Mouse (Mus musculus) heart, embryonic 16.5 days (tissue): ENCODE measurements around the gene Tas2r119. TPM values are rescaled to one million over a fixed set of nuclear protein-coding genes. Genes with fewer than 3 reads are reported as not detected.

Experiments
- ATAC-seq: fragments of 200-750 bp; cut with Nextera tagmentation; replicated peaks from 2 replicates; pipeline ENCODE4 v1.8.0; 2017; ENCODE audit warnings: moderate number of reproducible peaks; ENCODE audit not compliant: insufficient read depth, low FRiP score; ENCODE audit errors: extremely low read depth
- H3K27ac ChIP-seq: fragments of 300-500 bp; sonication (generic); 2 replicates; pipeline ENCODE4 v1.5.1; 2014; ENCODE audit warnings: mild to moderate bottlenecking, low read length, control low read depth, moderate library complexity
- H3K27me3 ChIP-seq: fragments of 300-500 bp; sonication (generic); 2 replicates; pipeline ENCODE4 v1.6.1; 2014; ENCODE audit warnings: low read length, mixed read lengths; ENCODE audit not compliant: control insufficient read depth, insufficient read depth
- H3K36me3 ChIP-seq: fragments of 300-500 bp; sonication (generic); 2 replicates; pipeline ENCODE4 v1.6.1; 2014; ENCODE audit not compliant: control insufficient read depth, insufficient read depth
- H3K4me1 ChIP-seq: fragments of 300-500 bp; sonication (generic); 2 replicates; pipeline ENCODE4 v1.6.1; 2014; ENCODE audit warnings: low read length, mixed read lengths; ENCODE audit not compliant: control insufficient read depth, insufficient read depth
- H3K4me2 ChIP-seq: fragments of 300-500 bp; sonication (generic); 2 replicates; pipeline ENCODE4 v1.6.1; 2014; ENCODE audit warnings: low read depth, mild to moderate bottlenecking, control low read depth, low read length
- H3K4me3 ChIP-seq: fragments of 300-500 bp; sonication (generic); 2 replicates; pipeline ENCODE4 v1.5.1; 2014; ENCODE audit warnings: mild to moderate bottlenecking, control low read depth, low read length
- H3K9ac ChIP-seq: fragments of 300-500 bp; sonication (generic); 2 replicates; pipeline ENCODE4 v1.6.1; 2014; ENCODE audit warnings: low read length, control low read depth
- H3K9me3 ChIP-seq: fragments of 300-500 bp; sonication (generic); replicated peaks from 2 replicates; pipeline ENCODE4 v1.6.1; 2016; ENCODE audit warnings: low read length; ENCODE audit not compliant: control insufficient read depth
- WGBS: fragments of 180-500 bp; shearing (Covaris S2); extraction: QIAGEN DNeasy Blood & Tissue Kit; methylation state at CpG from one replicate; pipeline ENCODE4 v1.1.7; 2014; 5-methylcytosine and 5-hydroxymethylcytosine counted together
- polyA plus RNA-seq: library from polyadenylated mRNA; unstranded; fragments of >200 nt; fragmentation: Nextera tagmentation; extraction: Ambion mirVana; gene quantifications from 2 replicates; pipeline ENCODE4 v1.2.1, GENCODE M21; 2015

Gene Tas2r119
- polyA plus RNA-seq, 1 experiment from 2014 or later = not detected

GRCm38 (mm10) chr15:32172175-32172987 lies 4.7 kb upstream of the Tas2r119 start:
- no peaks in the 10 kb centered on the region for H3K4me1 ChIP-seq
- WGBS = 72% methylated on average over 9 of the region's 9 CpGs
- no peaks in the 10 kb centered on the region for H3K36me3 ChIP-seq
- no peaks in the 10 kb centered on the region for H3K9me3 ChIP-seq
- no peaks in the 10 kb centered on the region for H3K27me3 ChIP-seq
- no peak overlapping the region for H3K9ac ChIP-seq
- ATAC-seq = no peak
- H3K27ac ChIP-seq = no peak overlapping the region
- H3K4me2 ChIP-seq = no peak overlapping the region
- H3K4me3 ChIP-seq = no peak overlapping the region

DNA sequence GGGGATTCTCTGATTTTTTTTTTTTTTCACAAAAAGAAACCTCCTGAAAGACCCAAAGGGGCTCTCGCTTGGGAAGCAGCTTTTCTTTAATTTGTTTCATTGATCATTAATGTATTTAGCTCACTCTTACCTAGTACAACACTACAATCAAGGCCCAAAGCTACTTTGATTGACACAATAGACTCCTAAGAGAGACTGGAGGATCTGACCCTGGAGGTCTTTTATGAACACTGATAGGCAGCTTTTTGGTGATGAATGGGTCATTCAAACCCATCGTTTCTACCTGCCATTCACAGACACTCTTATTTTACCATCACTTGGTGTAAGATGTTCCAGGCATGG lies 4.1 kb upstream of the Tas2r119 start:
- H3K36me3 ChIP-seq = no peaks in the 10 kb centered on the region
- no peak overlapping the region for H3K4me2 ChIP-seq
- 82% methylated on average over 2 of the region's 2 CpGs for WGBS
- H3K27me3 ChIP-seq = no peaks in the 10 kb centered on the region
- no peaks in the 10 kb centered on the region for H3K4me1 ChIP-seq
- no peak overlapping the region for H3K4me3 ChIP-seq
- no peak overlapping the region for H3K27ac ChIP-seq
- H3K9ac ChIP-seq = no peak overlapping the region
- no peak for ATAC-seq
- H3K9me3 ChIP-seq = no peaks in the 10 kb centered on the region

- WGBS = 80% methylated on average over 1 of the region's 1 CpGs
- Histone ChIP-seq H3K36me3 (no peaks in the 10 kb centered on the region), H3K27ac (no peak overlapping the region), H3K9ac (no peak overlapping the region), H3K9me3 (no peaks in the 10 kb centered on the region), H3K4me1 (no peaks in the 10 kb centered on the region), H3K27me3 (no peaks in the 10 kb centered on the region), H3K4me3 (no peak overlapping the region), H3K4me2 (no peak overlapping the region)
- no peak for ATAC-seq
These were observed 3.1 kb downstream of the Tas2r119 start for GRCm38 (mm10) chr15:32180010-32180725.

- H3K27me3 ChIP-seq = no peaks in the 10 kb centered on the region
- no peak overlapping the region for H3K4me3 ChIP-seq
- H3K4me2 ChIP-seq = no peak overlapping the region
- no peak for ATAC-seq
- WGBS = 91% methylated on average over 1 of the region's 1 CpGs
- no peak overlapping the region for H3K9ac ChIP-seq
- H3K36me3 ChIP-seq = no peaks in the 10 kb centered on the region
- H3K27ac ChIP-seq = no peak overlapping the region
- no peaks in the 10 kb centered on the region for H3K9me3 ChIP-seq
- no peaks in the 10 kb centered on the region for H3K4me1 ChIP-seq
These were observed 4.9 kb downstream of the Tas2r119 start for GRCm38 (mm10) chr15:32182026-32182425.

DNA sequence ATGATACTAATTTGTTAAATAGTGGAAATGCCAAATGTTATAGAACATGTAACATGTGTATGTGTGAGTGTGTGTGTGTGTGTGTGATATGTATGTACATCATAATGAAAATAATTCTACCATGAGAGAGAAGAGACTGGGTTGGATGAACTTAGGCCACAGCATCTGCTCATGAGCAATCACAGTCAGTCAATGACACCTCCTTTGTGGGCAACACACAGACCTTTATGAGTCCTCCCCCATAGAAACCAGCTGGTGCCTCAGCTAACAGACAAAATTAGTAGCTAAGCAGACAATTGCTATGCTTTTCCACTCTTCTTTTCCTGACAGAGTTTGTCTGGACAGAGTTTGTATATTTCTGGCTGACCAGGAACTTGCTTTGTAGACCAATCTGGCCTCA lies 7.9 kb downstream of the Tas2r119 start:
- H3K27me3 ChIP-seq = no peaks in the 10 kb centered on the region
- no peak overlapping the region for H3K9ac ChIP-seq
- H3K4me1 ChIP-seq = no peaks in the 10 kb centered on the region
- ATAC-seq = no peak
- H3K27ac ChIP-seq = no peak overlapping the region
- no peaks in the 10 kb centered on the region for H3K36me3 ChIP-seq
- H3K9me3 ChIP-seq = no peaks in the 10 kb centered on the region
- no peak overlapping the region for H3K4me3 ChIP-seq
- H3K4me2 ChIP-seq = no peak overlapping the region

- Histone ChIP-seq H3K36me3 (no peaks in the 10 kb centered on the region), H3K27ac (no peak overlapping the region), H3K9me3 (no peaks in the 10 kb centered on the region), H3K4me2 (no peak overlapping the region), H3K9ac (no peak overlapping the region), H3K27me3 (no peaks in the 10 kb centered on the region), H3K4me3 (no peak overlapping the region), H3K4me1 (no peaks in the 10 kb centered on the region)
- ATAC-seq = no peak
- WGBS = 56% methylated on average over 3 of the region's 3 CpGs
These were observed 12.8 kb downstream of the Tas2r119 start for GRCm38 (mm10) chr15:32189879-32190278.

- H3K4me1 ChIP-seq = no peaks in the 10 kb centered on the region
- ATAC-seq = no peak
- H3K36me3 ChIP-seq = no peaks in the 10 kb centered on the region
- H3K4me3 ChIP-seq = no peak overlapping the region
- no peaks in the 10 kb centered on the region for H3K9me3 ChIP-seq
- no peak overlapping the region for H3K27ac ChIP-seq
- H3K27me3 ChIP-seq = no peaks in the 10 kb centered on the region
- 69% methylated on average over 6 of the region's 6 CpGs for WGBS
- H3K4me2 ChIP-seq = no peak overlapping the region
- H3K9ac ChIP-seq = no peak overlapping the region
These were observed 13.3 kb downstream of the Tas2r119 start for GRCm38 (mm10) chr15:32190436-32190835.

- 0 out of 2 replicates have a peak, but pooled peaks cover 2% of the 10 kb centered on the region for H3K4me1 ChIP-seq
- H3K9me3 ChIP-seq = no peaks in the 10 kb centered on the region
- H3K27me3 ChIP-seq = no peaks in the 10 kb centered on the region
- H3K4me3 ChIP-seq = no peak overlapping the region
- no peak overlapping the region for H3K4me2 ChIP-seq
- H3K9ac ChIP-seq = no peak overlapping the region
- H3K27ac ChIP-seq = no peak overlapping the region
- no peaks in the 10 kb centered on the region for H3K36me3 ChIP-seq
- 61% methylated on average over 1 of the region's 1 CpGs for WGBS
- ATAC-seq = no peak
These were observed 15.9 kb downstream of the Tas2r119 start for GRCm38 (mm10) chr15:32192948-32193347.

DNA sequence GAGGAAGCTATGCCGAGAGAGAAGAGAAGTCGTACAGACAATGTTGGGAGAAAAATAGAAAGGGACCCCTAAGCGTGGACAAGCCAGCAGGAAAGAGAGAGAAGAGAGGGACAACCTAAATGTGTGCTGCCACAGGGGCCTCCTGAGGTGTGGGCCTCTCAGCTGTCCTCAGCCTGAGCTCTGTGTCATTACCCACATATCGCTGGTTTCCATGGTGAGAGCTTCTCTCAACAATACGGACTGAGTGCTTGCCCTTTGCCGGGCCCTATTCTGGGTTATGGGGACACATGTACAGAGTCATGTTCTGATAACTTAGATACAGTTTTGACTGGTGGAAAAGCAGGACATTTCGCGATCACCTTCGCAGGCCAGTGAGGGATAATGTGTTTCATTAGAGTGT lies 21.0 kb downstream of the Tas2r119 start:
- no peak overlapping the region for H3K9ac ChIP-seq
- H3K27ac ChIP-seq = no peak overlapping the region
- H3K9me3 ChIP-seq = no peaks in the 10 kb centered on the region
- WGBS = 55% methylated on average over 9 of the region's 9 CpGs
- H3K4me3 ChIP-seq = no peak overlapping the region
- H3K4me1 ChIP-seq = 0 out of 2 replicates have a peak, but pooled peaks cover 4% of the 10 kb centered on the region
- H3K36me3 ChIP-seq = no peaks in the 10 kb centered on the region
- ATAC-seq = no peak; the same call in 1 of the 2 replicates
- no peaks in the 10 kb centered on the region; the same call in 1 of the 2 replicates for H3K27me3 ChIP-seq
- H3K4me2 ChIP-seq = no peak overlapping the region
